Mouse (Mus musculus) liver, embryonic 14.5 days (tissue): Measurements from ENCODE around the gene Iffo1.

Experiments used
- CTCF ChIP-seq: IDR thresholded peaks from 2 replicates; pipeline ENCODE4 v1.5.1; 2016; ENCODE audit warnings: antibody characterized with exemption, low read depth, control low read depth
- EP300 ChIP-seq: IDR thresholded peaks from 2 replicates; pipeline ENCODE4 v1.6.1; 2016; ENCODE audit warnings: antibody characterized with exemption, low read depth

- TF ChIP-seq CTCF (no peak), EP300 (no peak)
Observed at GRCm38 (mm10) chr6:125192841-125193240, 47.8 kb downstream of the Iffo1 start.
